Mouse (Mus musculus) c-Kit-positive CD71-negative TER-119-negative erythroid progenitor cells, embryonic 14.5 days (primary cell): ENCODE results near the gene Dbndd2.

Experiments
- DNase-seq: peaks from one replicate; pipeline ENCODE4 v3.0.0-alpha.2; 2013; ENCODE audit warnings: low read depth

The Dbndd2 gene

GRCm38 (mm10) chr2:164540652-164541427 lies 54.9 kb downstream of the Dbndd2 start:
- DNase-seq = no peak

DNA sequence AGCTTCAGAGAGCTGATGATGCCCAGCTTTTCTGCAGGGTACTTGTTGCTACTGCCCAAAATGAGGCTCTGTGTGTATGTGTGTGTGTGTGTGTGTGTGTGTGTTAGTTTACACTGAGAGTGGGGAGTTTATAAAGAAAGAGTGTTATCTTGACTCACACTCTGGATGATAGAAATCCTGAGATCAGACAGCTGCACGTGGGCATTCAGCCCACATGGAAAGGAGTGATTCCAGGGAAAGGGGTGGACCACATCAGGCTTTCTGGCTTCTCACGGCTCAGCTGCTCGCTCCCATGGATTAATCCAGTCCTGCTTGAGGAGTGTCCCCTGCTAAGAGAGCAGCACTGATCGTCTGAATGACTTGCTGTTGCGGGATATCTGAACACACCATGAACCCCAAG lies 56.2 kb downstream of the Dbndd2 start:
- no peak for DNase-seq

DNA sequence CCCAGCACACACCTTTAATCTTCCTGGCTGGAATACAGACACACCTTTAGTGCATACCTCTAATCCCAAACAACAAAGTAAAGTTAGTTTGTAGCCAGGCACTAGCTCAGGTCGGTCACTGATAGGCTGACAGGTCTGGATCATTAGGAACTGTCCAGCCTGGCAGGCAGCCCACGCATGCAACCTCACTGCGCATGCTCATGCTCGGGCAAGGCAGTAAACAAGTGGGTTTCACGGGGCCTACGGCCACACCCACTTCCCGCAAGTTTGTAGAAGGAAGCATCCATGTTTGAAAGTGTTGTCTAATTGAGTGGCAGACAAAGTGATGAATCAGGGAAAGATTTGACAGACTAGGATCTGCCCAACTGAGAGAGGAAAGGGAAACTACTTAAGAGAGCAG lies 56.7 kb downstream of the Dbndd2 start:
- DNase-seq = no peak
